Mouse (Mus musculus) stomach, postnatal 0 days (tissue): ENCODE results near the gene Tusc1.

ENCODE experiments used
- CTCF ChIP-seq: IDR thresholded peaks from 2 replicates; pipeline ENCODE4 v1.5.1; 2016; ENCODE audit warnings: antibody characterized with exemption, low read depth, mild to moderate bottlenecking, moderate library complexity
- EP300 ChIP-seq: optimal IDR thresholded peaks from 2 replicates; pipeline ENCODE3; 2016; ENCODE audit warnings: antibody characterized with exemption

DNA sequence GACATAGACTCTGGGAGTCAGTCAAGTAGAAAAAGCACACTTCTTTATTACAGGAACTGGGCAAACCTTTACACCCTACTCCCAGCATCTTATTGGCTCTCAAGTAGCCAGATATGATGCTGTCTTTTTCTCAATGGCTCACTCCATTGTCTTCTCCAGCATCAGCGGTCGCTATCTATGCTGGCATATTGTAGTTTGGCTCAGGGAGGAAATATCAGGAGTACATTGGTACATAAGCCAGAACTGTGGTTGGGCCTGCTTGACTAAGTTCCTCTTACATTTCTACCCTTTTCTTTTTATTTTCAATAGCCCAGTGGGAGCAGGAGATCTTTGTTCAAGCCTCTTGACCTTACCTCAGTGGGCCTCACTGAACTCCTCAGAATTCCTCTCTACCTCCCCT is 9.0 kb upstream of the Tusc1 start:
- TF ChIP-seq CTCF (no peak), EP300 (no peak)
